Mouse (Mus musculus) myocyte (in vitro differentiated cells): Measurements from ENCODE around the gene Pax5.

Source experiments
- CEBPB ChIP-seq: IDR thresholded peaks from 2 replicates; pipeline ENCODE4 v1.6.1; 2011; ENCODE audit warnings: mild to moderate bottlenecking, moderate library complexity; ENCODE audit not compliant: poor library complexity, insufficient read depth, severe bottlenecking
- E2F4 ChIP-seq: IDR thresholded peaks from one replicate; pipeline ENCODE4 v1.6.1; 2011; ENCODE audit warnings: mild to moderate bottlenecking, control low read depth, moderate library complexity; ENCODE audit not compliant: insufficient read depth
- MAX ChIP-seq: IDR thresholded peaks from one replicate; pipeline ENCODE4 v1.6.1; 2011; ENCODE audit warnings: low read depth, mild to moderate bottlenecking, control low read depth
- MYOD1 ChIP-seq, 3 experiments: IDR thresholded peaks; one replicate each; pipeline ENCODE4 v1.6.1; 2011; ENCODE audit warnings: control low read depth in 2 of 3, low read depth in 2 of 3, mild to moderate bottlenecking in 2 of 3, moderate library complexity in 1 of 3; ENCODE audit not compliant: insufficient read length in 2 of 3, control insufficient read depth in 1 of 3
- MYOG ChIP-seq, 3 experiments: IDR thresholded peaks; one replicate each; pipeline ENCODE4 v1.6.1; 2011; ENCODE audit warnings: control low read depth in 2 of 3, low read depth in 2 of 3, mild to moderate bottlenecking in 2 of 3; ENCODE audit not compliant: insufficient read length in 2 of 3, control insufficient read depth in 1 of 3, insufficient read depth in 1 of 3
- POLR2A ChIP-seq: IDR thresholded peaks from one replicate; pipeline ENCODE4 v1.6.1; 2011; ENCODE audit warnings: low read depth, mild to moderate bottlenecking, control low read depth, moderate library complexity; ENCODE audit not compliant: insufficient read length
- POLR2AphosphoS2 ChIP-seq: IDR thresholded peaks from one replicate; pipeline ENCODE4 v1.6.1; 2011; ENCODE audit warnings: low read depth, control low read depth; ENCODE audit not compliant: insufficient read length
- REST ChIP-seq: IDR thresholded peaks from one replicate; pipeline ENCODE4 v1.6.1; 2011; ENCODE audit warnings: mild to moderate bottlenecking, control low read depth, moderate library complexity; ENCODE audit not compliant: insufficient read depth, insufficient read length
- SRF ChIP-seq: IDR thresholded peaks from one replicate; pipeline ENCODE4 v1.6.1; 2011; ENCODE audit warnings: low read depth; ENCODE audit not compliant: control insufficient read depth, insufficient read length
- TCF12 ChIP-seq: IDR thresholded peaks from one replicate; pipeline ENCODE4 v1.6.1; 2011; ENCODE audit warnings: mild to moderate bottlenecking, control low read depth; ENCODE audit not compliant: poor library complexity, insufficient read depth, severe bottlenecking
- TCF3 ChIP-seq: IDR thresholded peaks from one replicate; pipeline ENCODE4 v1.6.1; 2011; ENCODE audit warnings: low read depth, control low read depth; ENCODE audit not compliant: insufficient read length
- USF1 ChIP-seq: IDR thresholded peaks from one replicate; pipeline ENCODE4 v1.6.1; 2011; ENCODE audit warnings: low read depth, mild to moderate bottlenecking, control low read depth, moderate library complexity

- TF ChIP-seq MAX (no peak), MYOD1 (IDR thresholded peaks at IDR 0.05; ENCODE audit: control insufficient read depth in 1 of 3, insufficient read length in 2 of 3, low read depth in 2 of 3) (no peak), CEBPB (no peak), USF1 (no peak), POLR2A (no peak), TCF3 (no peak), TCF12 (no peak), MYOG (IDR thresholded peaks at IDR 0.05; ENCODE audit: control insufficient read depth in 1 of 3, insufficient read depth in 1 of 3, insufficient read length in 2 of 3, low read depth in 2 of 3) (no peak), REST (no peak), E2F4 (no peak), POLR2AphosphoS2 (no peak), SRF (no peak)
Measured at GRCm38 (mm10) chr4:44544495-44544894, 165.8 kb downstream of the Pax5 start.
